Mouse (Mus musculus) midbrain, embryonic 15.5 days (tissue): ENCODE measurements around the gene Hmga1. TPM values are rescaled to one million over a fixed set of nuclear protein-coding genes. Genes with fewer than 3 reads are reported as not detected.

Source experiments
- ATAC-seq: fragments of 200-750 bp; cut with Nextera tagmentation; replicated peaks from 2 replicates; pipeline ENCODE4 v1.8.0; 2017; ENCODE audit warnings: moderate TSS enrichment
- H3K27ac ChIP-seq: fragments of 300-500 bp; sonication (generic); 2 replicates; pipeline ENCODE4 v1.5.1; 2015; ENCODE audit warnings: mild to moderate bottlenecking, inconsistent platforms
- H3K27me3 ChIP-seq: fragments of 300-500 bp; sonication (generic); replicated peaks from 2 replicates; pipeline ENCODE4 v1.6.1; 2015; ENCODE audit warnings: inconsistent platforms
- H3K36me3 ChIP-seq: fragments of 300-500 bp; sonication (generic); replicated peaks from 2 replicates; pipeline ENCODE4 v1.6.1; 2015; ENCODE audit warnings: inconsistent platforms
- H3K4me1 ChIP-seq: fragments of 300-500 bp; sonication (generic); 2 replicates; pipeline ENCODE4 v1.6.1; 2015; ENCODE audit warnings: inconsistent platforms
- H3K4me2 ChIP-seq: fragments of 300-500 bp; sonication (generic); 2 replicates; pipeline ENCODE4 v1.6.1; 2015; ENCODE audit warnings: inconsistent platforms, mild to moderate bottlenecking, moderate library complexity
- H3K4me3 ChIP-seq: fragments of 300-500 bp; sonication (generic); 2 replicates; pipeline ENCODE4 v1.5.1; 2015; ENCODE audit warnings: mild to moderate bottlenecking, inconsistent platforms
- H3K9ac ChIP-seq: fragments of 300-500 bp; sonication (generic); 2 replicates; pipeline ENCODE4 v1.6.1; 2015; ENCODE audit warnings: mild to moderate bottlenecking, inconsistent platforms
- H3K9me3 ChIP-seq: fragments of 300-500 bp; sonication (generic); 2 replicates; pipeline ENCODE4 v1.6.1; 2016; ENCODE audit warnings: inconsistent platforms
- WGBS: fragments of 180-500 bp; shearing (Covaris S2); methylation state at CpG from one replicate; pipeline ENCODE4 v1.1.7; 2015; ENCODE audit warnings: mixed read lengths; 5-methylcytosine and 5-hydroxymethylcytosine counted together
- polyA plus RNA-seq: library from polyadenylated mRNA; unstranded; fragments of >200 nt; fragmentation: Nextera tagmentation; extraction: Ambion mirVana; gene quantifications from 2 replicates; pipeline ENCODE4 v1.2.1, GENCODE M21; 2015

Hmga1 gene
- polyA plus RNA-seq, 1 experiment from 2014 or later, result 138 TPM

DNA sequence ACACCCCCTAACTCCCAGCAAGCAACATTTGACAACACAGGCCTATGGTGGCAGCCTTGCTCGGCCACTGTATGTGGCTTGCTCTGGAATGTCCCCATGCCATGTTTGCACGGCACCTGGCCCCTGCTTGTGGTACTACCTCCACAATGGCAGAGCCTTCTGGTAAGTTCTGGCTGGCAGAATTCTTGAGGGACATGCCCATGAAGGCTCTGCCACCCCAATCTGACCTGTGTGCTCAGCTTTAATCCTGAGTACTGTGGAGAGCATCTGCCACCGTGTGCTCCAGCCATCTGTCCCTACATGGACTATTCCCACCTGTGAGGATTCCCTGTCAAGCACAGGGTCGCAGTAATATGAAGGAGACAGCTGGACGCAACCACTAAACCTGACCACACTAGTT lies 44.6 kb downstream of the Hmga1 start:
- H3K36me3 ChIP-seq, result peaks cover 4% of the 10 kb centered on the region; the same call in 1 of the 2 replicates
- H3K27me3 ChIP-seq, result no peaks in the 10 kb centered on the region
- peaks cover 49% of the 10 kb centered on the region for H3K4me1 ChIP-seq
- H3K4me3 ChIP-seq, result no peak overlapping the region
- no peaks in the 10 kb centered on the region for H3K9me3 ChIP-seq
- H3K4me2 ChIP-seq, result no peak overlapping the region
- ATAC-seq, result 0 out of 2 replicates have a peak, but pooled peaks have one; percentile 18
- no peak overlapping the region for H3K27ac ChIP-seq
- 65% methylated on average over 5 of the region's 5 CpGs for WGBS
- H3K9ac ChIP-seq, result no peak overlapping the region

- Histone ChIP-seq H3K9ac (no peak overlapping the region), H3K4me1 (peaks cover 53% of the 10 kb centered on the region), H3K4me2 (no peak overlapping the region), H3K27me3 (no peaks in the 10 kb centered on the region), H3K27ac (no peak overlapping the region), H3K9me3 (no peaks in the 10 kb centered on the region), H3K36me3 (no peaks in the 10 kb centered on the region), H3K4me3 (no peak overlapping the region)
- WGBS, result 87% methylated on average over 2 of the region's 2 CpGs
- ATAC-seq, result no peak
Measured at GRCm38 (mm10) chr17:27603036-27603435, 46.7 kb downstream of the Hmga1 start.

- Histone ChIP-seq H3K4me2 (no peak overlapping the region), H3K36me3 (no peaks in the 10 kb centered on the region), H3K27ac (no peak overlapping the region), H3K27me3 (no peaks in the 10 kb centered on the region), H3K4me3 (no peak overlapping the region), H3K9ac (no peak overlapping the region; the same call in 1 of the 2 replicates), H3K4me1 (peaks cover 49% of the 10 kb centered on the region), H3K9me3 (no peaks in the 10 kb centered on the region)
- 71% methylated on average over 21 of the region's 21 CpGs for WGBS
- no peak for ATAC-seq
Measured at GRCm38 (mm10) chr17:27603522-27604234, 47.4 kb downstream of the Hmga1 start.

DNA sequence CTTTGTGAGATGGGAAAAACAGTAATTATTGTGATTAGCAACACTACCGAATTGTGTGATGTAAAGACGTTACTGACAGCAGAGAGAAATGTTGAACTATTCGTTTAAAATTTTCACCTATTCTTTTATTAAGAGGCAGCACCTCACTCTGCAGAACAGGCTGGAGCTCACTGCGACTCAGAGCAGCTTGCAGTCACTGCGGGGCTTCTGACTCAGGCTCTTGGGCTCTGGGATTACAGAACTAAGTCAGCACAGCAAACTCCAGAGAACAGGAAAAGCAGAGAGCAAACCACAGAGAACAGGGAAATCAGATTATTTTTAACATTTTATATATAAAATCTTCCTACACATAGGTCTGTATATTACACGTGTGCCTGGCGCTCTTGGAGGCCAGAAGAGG lies 53.3 kb downstream of the Hmga1 start:
- no peak overlapping the region for H3K4me3 ChIP-seq
- ATAC-seq, result no peak
- H3K4me2 ChIP-seq, result no peak overlapping the region
- peaks cover 47% of the 10 kb centered on the region for H3K4me1 ChIP-seq
- H3K36me3 ChIP-seq, result no peaks in the 10 kb centered on the region
- no peaks in the 10 kb centered on the region for H3K27me3 ChIP-seq
- 87% methylated on average over 7 of the region's 7 CpGs for WGBS
- no peak overlapping the region for H3K27ac ChIP-seq
- H3K9me3 ChIP-seq, result no peaks in the 10 kb centered on the region
- H3K9ac ChIP-seq, result no peak overlapping the region

- no peak overlapping the region for H3K27ac ChIP-seq
- no peak overlapping the region for H3K4me3 ChIP-seq
- H3K9me3 ChIP-seq, result no peaks in the 10 kb centered on the region
- H3K36me3 ChIP-seq, result no peaks in the 10 kb centered on the region
- H3K9ac ChIP-seq, result no peak overlapping the region
- 76% methylated on average over 10 of the region's 10 CpGs for WGBS
- H3K27me3 ChIP-seq, result no peaks in the 10 kb centered on the region
- H3K4me1 ChIP-seq, result peaks cover 45% of the 10 kb centered on the region
- no peak overlapping the region for H3K4me2 ChIP-seq
- ATAC-seq, result no peak
Measured at GRCm38 (mm10) chr17:27610679-27611518, 54.6 kb downstream of the Hmga1 start.

GRCm38 (mm10) chr17:27611519-27611884 lies 55.2 kb downstream of the Hmga1 start:
- no peak overlapping the region for H3K27ac ChIP-seq
- no peaks in the 10 kb centered on the region for H3K27me3 ChIP-seq
- no peaks in the 10 kb centered on the region for H3K9me3 ChIP-seq
- H3K9ac ChIP-seq, result no peak overlapping the region
- 83% methylated on average over 3 of the region's 3 CpGs for WGBS
- peaks cover 41% of the 10 kb centered on the region for H3K4me1 ChIP-seq
- no peak overlapping the region for H3K4me3 ChIP-seq
- ATAC-seq, result no peak
- H3K4me2 ChIP-seq, result no peak overlapping the region
- H3K36me3 ChIP-seq, result no peaks in the 10 kb centered on the region

DNA sequence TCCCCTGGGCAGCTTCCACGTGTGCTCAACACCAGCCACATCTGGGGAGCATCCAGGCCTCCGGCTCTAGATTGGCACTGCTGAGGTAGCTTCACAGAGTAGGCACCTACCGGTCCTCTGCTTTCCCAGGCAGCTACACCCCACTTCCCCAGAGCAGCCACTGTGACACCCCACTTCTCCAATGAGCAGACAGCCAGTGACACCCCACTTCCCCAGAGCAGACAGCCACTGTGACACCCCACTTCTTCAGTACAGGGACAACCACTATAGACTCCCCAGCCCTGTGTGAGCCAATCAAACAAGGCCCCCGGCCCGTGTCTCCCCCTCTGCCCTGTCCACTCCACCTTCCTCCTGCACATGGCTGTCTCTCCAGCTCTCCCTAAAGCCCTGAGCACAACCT lies 55.7 kb downstream of the Hmga1 start:
- no peak overlapping the region for H3K27ac ChIP-seq
- no peak overlapping the region for H3K9ac ChIP-seq
- no peaks in the 10 kb centered on the region for H3K36me3 ChIP-seq
- H3K4me3 ChIP-seq, result no peak overlapping the region
- H3K4me2 ChIP-seq, result no peak overlapping the region
- WGBS, result 83% methylated on average over 5 of the region's 5 CpGs
- peaks cover 41% of the 10 kb centered on the region for H3K4me1 ChIP-seq
- ATAC-seq, result no peak; the same call in 1 of the 2 replicates
- no peaks in the 10 kb centered on the region for H3K27me3 ChIP-seq
- no peaks in the 10 kb centered on the region for H3K9me3 ChIP-seq

- no peak overlapping the region for H3K9ac ChIP-seq
- H3K27me3 ChIP-seq, result no peaks in the 10 kb centered on the region
- no peak overlapping the region for H3K27ac ChIP-seq
- WGBS, result 73% methylated on average over 4 of the region's 4 CpGs
- H3K4me1 ChIP-seq, result peaks cover 41% of the 10 kb centered on the region
- no peaks in the 10 kb centered on the region for H3K36me3 ChIP-seq
- H3K4me2 ChIP-seq, result no peak overlapping the region
- H3K9me3 ChIP-seq, result no peaks in the 10 kb centered on the region
- no peak overlapping the region for H3K4me3 ChIP-seq
- no peak for ATAC-seq
Measured at GRCm38 (mm10) chr17:27613016-27613415, 56.7 kb downstream of the Hmga1 start.

Other genes with a start within 250 kb of the Hmga1 start
- 10.7 and 10.9 TPM in 2 replicates for gene Grm4, start 35.1 kb upstream of the Hmga1 start, polyA plus RNA-seq
- gene AI413582, start 9.3 kb downstream of the Hmga1 start, polyA plus RNA-seq, result 57.0 and 59.5 TPM in 2 replicates
- 251 and 274 TPM in 2 replicates for gene Nudt3, start 67.0 kb downstream of the Hmga1 start, polyA plus RNA-seq
- not detected in 2 replicates for gene RPS10-NUDT3, start 78.7 kb downstream of the Hmga1 start, polyA plus RNA-seq
- gene Rps10, start 80.2 kb downstream of the Hmga1 start, polyA plus RNA-seq, result 417 and 421 TPM in 2 replicates
- gene Pacsin1, start 99.0 kb downstream of the Hmga1 start, polyA plus RNA-seq, result 55.5 and 55.7 TPM in 2 replicates
- gene Spdef, start 172.5 kb downstream of the Hmga1 start, polyA plus RNA-seq, result 1.6 and 1.8 TPM in 2 replicates